Mouse (Mus musculus) MEL (cell line): ENCODE results near the gene Meis3. TPM values are rescaled to one million over a fixed set of nuclear protein-coding genes. Genes with fewer than 3 reads are reported as not detected.

Source experiments
- DNase-seq: peaks from one replicate; pipeline ENCODE4 v3.0.0; 2011; ENCODE audit warnings: low read depth, low spot score
- H3K27ac ChIP-seq: 2 replicates; pipeline ENCODE4 v1.5.1; 2012; ENCODE audit warnings: low read depth, mild to moderate bottlenecking, control low read depth, low read length, moderate library complexity; ENCODE audit not compliant: control insufficient read depth
- H3K27me3 ChIP-seq, 2 experiments: fragments of 150-350 bp in 1 of 2; sonication (generic) in 1 of 2; 2 replicates each; pipeline ENCODE4 v1.6.1; 2012; ENCODE audit warnings: low read length in 2 of 2, mild to moderate bottlenecking in 2 of 2, improper control_type of control experiment in 1 of 2, moderate library complexity in 1 of 2; ENCODE audit not compliant: insufficient read depth in 2 of 2, control insufficient read depth in 1 of 2
- H3K36me3 ChIP-seq, 2 experiments: 2 replicates each; pipeline ENCODE4 v1.6.1; 2012 to 2014; ENCODE audit warnings: low read length in 2 of 2, improper control_type of control experiment in 1 of 2, inconsistent platforms in 1 of 2, mild to moderate bottlenecking in 1 of 2; ENCODE audit not compliant: insufficient read depth in 2 of 2, control insufficient read depth in 1 of 2
- H3K4me1 ChIP-seq, 2 experiments: fragments of 150-350 bp in 1 of 2; sonication (generic) in 1 of 2; 2 replicates each; pipeline ENCODE4 v1.6.1; 2012; ENCODE audit warnings: low read length in 2 of 2, improper control_type of control experiment in 1 of 2, mild to moderate bottlenecking in 1 of 2; ENCODE audit not compliant: insufficient read depth in 2 of 2, control insufficient read depth in 1 of 2
- H3K4me3 ChIP-seq, 2 experiments: fragments of 150-350 bp in 1 of 2; sonication (generic) in 1 of 2; 2 replicates each; pipeline ENCODE4 v1.5.1; 2012; ENCODE audit warnings: low read depth in 2 of 2, low read length in 2 of 2, mild to moderate bottlenecking in 2 of 2, moderate library complexity in 2 of 2, control low read depth in 1 of 2, improper control_type of control experiment in 1 of 2; ENCODE audit not compliant: control insufficient read depth in 1 of 2, insufficient read depth in 1 of 2
- H3K79me2 ChIP-seq: 2 replicates; pipeline ENCODE4 v1.6.1; 2012; ENCODE audit warnings: mild to moderate bottlenecking, low read length, moderate library complexity; ENCODE audit not compliant: control insufficient read depth, poor library complexity, insufficient read depth
- H3K9ac ChIP-seq: 2 replicates; pipeline ENCODE4 v1.6.1; 2012; ENCODE audit warnings: low read depth, mild to moderate bottlenecking, control low read depth, low read length, moderate library complexity; ENCODE audit not compliant: control insufficient read depth, poor library complexity, severe bottlenecking
- H3K9me3 ChIP-seq: fragments of 150-350 bp; sonication (generic); replicated peaks from 2 replicates; pipeline ENCODE4 v1.6.1; 2012; ENCODE audit warnings: mild to moderate bottlenecking, low read length, improper control_type of control experiment, moderate library complexity; ENCODE audit not compliant: insufficient read depth
- BHLHE40 ChIP-seq: IDR thresholded peaks from 2 replicates; pipeline ENCODE4 v1.6.1; 2012; ENCODE audit warnings: low read depth, mild to moderate bottlenecking, inconsistent platforms, low read length, improper control_type of control experiment, borderline replicate concordance
- CHD2 ChIP-seq: IDR thresholded peaks from 2 replicates; pipeline ENCODE4 v1.6.1; 2011; ENCODE audit warnings: low read length, improper control_type of control experiment
- E2F4 ChIP-seq: IDR thresholded peaks from 2 replicates; pipeline ENCODE4 v1.6.1; 2011; ENCODE audit warnings: low read depth, low read length, improper control_type of control experiment, borderline replicate concordance
- EP300 ChIP-seq, 2 experiments: IDR thresholded peaks; 2 replicates each; pipeline ENCODE4 v1.6.1; 2011; ENCODE audit warnings: improper control_type of control experiment in 2 of 2, low read length in 2 of 2, low read depth in 1 of 2, mild to moderate bottlenecking in 1 of 2
- KAT2A ChIP-seq: conservative IDR thresholded peaks from 2 replicates; pipeline ENCODE4 v1.6.1; 2012; ENCODE audit warnings: low read depth, low read length, improper control_type of control experiment, inconsistent platforms
- MAFK ChIP-seq: IDR thresholded peaks from 2 replicates; pipeline ENCODE4 v1.6.1; 2011; ENCODE audit warnings: low read depth, mild to moderate bottlenecking, low read length, improper control_type of control experiment, borderline replicate concordance
- MAX ChIP-seq: IDR thresholded peaks from 2 replicates; pipeline ENCODE4 v1.6.1; 2011; ENCODE audit warnings: low read length, improper control_type of control experiment
- MAZ ChIP-seq: IDR thresholded peaks from 2 replicates; pipeline ENCODE4 v1.6.1; 2012; ENCODE audit warnings: low read depth, mild to moderate bottlenecking, inconsistent platforms, low read length, improper control_type of control experiment
- MEF2A ChIP-seq: IDR thresholded peaks from 2 replicates; pipeline ENCODE4 v1.6.1; 2014; ENCODE audit warnings: low read depth, mild to moderate bottlenecking, inconsistent platforms, low read length, improper control_type of control experiment; ENCODE audit not compliant: poor library complexity, insufficient replicate concordance, severe bottlenecking; ENCODE audit errors: extremely low read depth
- MXI1 ChIP-seq: IDR thresholded peaks from 2 replicates; pipeline ENCODE4 v1.6.1; 2011; ENCODE audit warnings: mild to moderate bottlenecking, low read depth, low read length, improper control_type of control experiment
- MYB ChIP-seq: IDR thresholded peaks from 2 replicates; pipeline ENCODE4 v1.6.1; 2011; ENCODE audit warnings: mild to moderate bottlenecking, low read depth, low read length, improper control_type of control experiment
- NELFE ChIP-seq: IDR thresholded peaks from 2 replicates; pipeline ENCODE4 v1.6.1; 2011; ENCODE audit warnings: low read depth, low read length, improper control_type of control experiment
- RAD21 ChIP-seq: IDR thresholded peaks from 2 replicates; pipeline ENCODE4 v1.6.1; 2011; ENCODE audit warnings: mild to moderate bottlenecking, low read depth, low read length, improper control_type of control experiment
- SIN3A ChIP-seq: IDR thresholded peaks from 2 replicates; pipeline ENCODE4 v1.6.1; 2012; ENCODE audit warnings: low read length, improper control_type of control experiment, inconsistent platforms
- SMC3 ChIP-seq: IDR thresholded peaks from 2 replicates; pipeline ENCODE4 v1.6.1; 2011; ENCODE audit warnings: low read depth, low read length, improper control_type of control experiment
- TAL1 ChIP-seq: IDR thresholded peaks from 2 replicates; pipeline ENCODE4 v1.6.1; 2012; ENCODE audit warnings: mild to moderate bottlenecking, inconsistent platforms, low read length, moderate library complexity, mixed read lengths
- TBP ChIP-seq: IDR thresholded peaks from 2 replicates; pipeline ENCODE4 v1.8.0; 2011; ENCODE audit warnings: low read depth, low read length, improper control_type of control experiment
- TCF12 ChIP-seq: IDR thresholded peaks from 2 replicates; pipeline ENCODE4 v1.6.1; 2014; ENCODE audit warnings: low read depth, mild to moderate bottlenecking, inconsistent platforms, low read length, improper control_type of control experiment, moderate library complexity
- USF2 ChIP-seq, 2 experiments: IDR thresholded peaks; 2 replicates each; pipeline ENCODE4 v1.6.1; 2011 to 2012; ENCODE audit warnings: improper control_type of control experiment in 2 of 2, low read length in 2 of 2, borderline replicate concordance in 1 of 2, inconsistent platforms in 1 of 2, low read depth in 1 of 2, mild to moderate bottlenecking in 1 of 2; ENCODE audit not compliant: insufficient read depth in 1 of 2
- ZC3H11A ChIP-seq: IDR thresholded peaks from 2 replicates; pipeline ENCODE4 v1.6.1; 2012; ENCODE audit warnings: low read depth, mild to moderate bottlenecking, inconsistent platforms, low read length, improper control_type of control experiment
- ZKSCAN1 ChIP-seq: IDR thresholded peaks from 2 replicates; pipeline ENCODE4 v1.6.1; 2012; ENCODE audit warnings: low read depth, mild to moderate bottlenecking, inconsistent platforms, low read length, improper control_type of control experiment, moderate library complexity
- ZNF384 ChIP-seq: IDR thresholded peaks from 2 replicates; pipeline ENCODE4 v1.6.1; 2012; ENCODE audit warnings: low read depth, mild to moderate bottlenecking, inconsistent platforms, low read length, improper control_type of control experiment
- polyA plus RNA-seq, 2 experiments: library from polyadenylated mRNA; stranded (reverse) in 1 of 2; unstranded in 1 of 2; fragments of >175 nt in 1 of 2; fragments of >200 nt in 1 of 2; gene quantifications; 2 replicates each; pipeline versions ENCODE4 v1.2.1 to v1.2.4; 2012; ENCODE audit warnings: low replicate concordance in 2 of 2, low read depth in 1 of 2; ENCODE audit not compliant: insufficient read length in 2 of 2, insufficient read depth in 1 of 2, missing spikeins in 1 of 2
- total RNA-seq: library from RNA; depleted of rRNA; stranded (reverse); fragments of 300-350 nt; gene quantifications from 2 replicates; pipeline ENCODE4 v1.2.3, GENCODE M21; 2012

Gene Meis3
- total and polyA plus RNA-seq, 3 experiments, result 4.8 to 14.9 TPM; not detected in 1

GRCm38 (mm10) chr7:16147643-16148042 lies 27.2 kb upstream of the Meis3 start:
- Histone ChIP-seq H3K27me3 (peaks cover 0 to 4% of the 10 kb centered on the region in 2 experiments; a peak in 2 of 4 replicates), H3K79me2 (no peaks in the 10 kb centered on the region), H3K4me1 (peaks cover 0 to 16% of the 10 kb centered on the region in 2 experiments; a peak in 2 of 4 replicates), H3K9ac (no peak overlapping the region), H3K27ac (no peak overlapping the region), H3K9me3 (no peaks in the 10 kb centered on the region), H3K36me3 (peaks cover 0 to 2% of the 10 kb centered on the region in 2 experiments; a peak in 1 of 4 replicates), H3K4me3 (no peak overlapping the region)
- peak; percentile 62 for DNase-seq
- TF ChIP-seq SIN3A (peak; percentile 21; the same call in 1 of the 2 replicates), ZKSCAN1 (no peak)

GRCm38 (mm10) chr7:16149241-16149640 lies 25.6 kb upstream of the Meis3 start:
- TF ChIP-seq EP300 (IDR thresholded peaks at IDR 0.05; ENCODE audit: low read depth in 1 of 2, low read length in 2 of 2) (0 out of 4 replicates have a peak, but pooled peaks of 1 of the 2 experiments have one; percentile 11), SIN3A (0 out of 2 replicates have a peak, but pooled peaks have one; percentile 18), MYB (no peak)
- TF ChIP-seq, all 39 proteins: peak for 2
- peaks cover 0 to 2% of the 10 kb centered on the region in 2 experiments; a peak in 1 of 4 replicates for H3K36me3 ChIP-seq
- H3K27me3 ChIP-seq, result peaks cover 0 to 4% of the 10 kb centered on the region in 2 experiments; a peak in 2 of 4 replicates
- H3K9ac ChIP-seq, result no peak overlapping the region
- H3K9me3 ChIP-seq, result no peaks in the 10 kb centered on the region
- DNase-seq, result peak; percentile 67
- peaks cover 0 to 16% of the 10 kb centered on the region in 2 experiments; a peak in 2 of 4 replicates for H3K4me1 ChIP-seq
- H3K79me2 ChIP-seq, result no peaks in the 10 kb centered on the region
- no peak overlapping the region for H3K4me3 ChIP-seq
- H3K27ac ChIP-seq, result no peak overlapping the region

- Histone ChIP-seq H3K27ac (no peak overlapping the region), H3K79me2 (no peaks in the 10 kb centered on the region), H3K4me3 (no peak overlapping the region), H3K27me3 (peaks cover 0 to 4% of the 10 kb centered on the region in 2 experiments; a peak in 2 of 4 replicates), H3K9me3 (no peaks in the 10 kb centered on the region), H3K4me1 (peaks cover 0 to 16% of the 10 kb centered on the region in 2 experiments; a peak in 2 of 4 replicates), H3K9ac (no peak overlapping the region), H3K36me3 (peaks cover 0 to 2% of the 10 kb centered on the region in 2 experiments; a peak in 1 of 4 replicates)
- DNase-seq, result no peak
- no peak for TF ChIP-seq USF2 (IDR thresholded peaks at IDR 0.05; ENCODE audit: borderline replicate concordance in 1 of 2, insufficient read depth in 1 of 2, low read depth in 1 of 2, low read length in 2 of 2)
- TF ChIP-seq MYB, result no peak
- TF ChIP-seq ZC3H11A, result no peak
- TF ChIP-seq MAFK, result no peak
- no peak for TF ChIP-seq MAZ
- TF ChIP-seq E2F4, result no peak
- no peak for TF ChIP-seq TBP
- no peak for TF ChIP-seq CHD2
- no peak for TF ChIP-seq NELFE
- TF ChIP-seq MAX, result no peak
- no peak for TF ChIP-seq KAT2A
- TF ChIP-seq MEF2A, result no peak
- TF ChIP-seq SMC3, result no peak
- TF ChIP-seq TAL1, result no peak
- no peak for TF ChIP-seq EP300 (IDR thresholded peaks at IDR 0.05; ENCODE audit: low read depth in 1 of 2, low read length in 2 of 2)
- no peak for TF ChIP-seq ZNF384
- TF ChIP-seq MXI1, result no peak
- no peak for TF ChIP-seq RAD21
- no peak for TF ChIP-seq BHLHE40
- TF ChIP-seq TCF12, result no peak
These were observed 24.4 kb upstream of the Meis3 start for GRCm38 (mm10) chr7:16150191-16151145.
